Mouse (Mus musculus) left cerebral cortex, postnatal 36 days (tissue): Measurements from ENCODE around the gene Il15ra. TPM values are rescaled to one million over a fixed set of nuclear protein-coding genes. Genes with fewer than 3 reads are reported as not detected.
A peak's percentile ranks its signal among the peaks of the same experiment; 100 is the strongest.

Experiments used
- DNase-seq, 2 experiments: peaks; one replicate each; pipeline ENCODE4 v3.0.0; 2021 to 2022; ENCODE audit warnings: low spot score in 2 of 2, mixed read lengths in 1 of 2
- intact Hi-C: fragments of 180-260 bp; cut with DNase I; formaldehyde crosslinking; loops from one replicate; pipeline ENCODE4 v1.15.1; 2025
- total RNA-seq, 2 experiments: library from RNA; stranded (reverse); gene quantifications; 2 replicates each; pipeline ENCODE4 v1.2.3; 2021

The Il15ra gene
- 1 to 10 TPM; 4.7 to 9.4 TPM for total RNA-seq

- intact Hi-C loops, result no loop called here
- DNase-seq, result peak; percentile 56 to 72
Observed at GRCm38 (mm10) chr2:11705201-11706025, at the start of gene Il15ra. Gene Il15ra, plus strand, starts transcription at chr2:11705290.

GRCm38 (mm10) chr2:11657581-11657980, 47.5 kb upstream of the Il15ra start:
- intact Hi-C loops, result no loop called here
- no peak for DNase-seq

- intact Hi-C loops, result no loop called here
- DNase-seq, result peak in 1 of 2 experiments; percentile 10
Observed at GRCm38 (mm10) chr2:11659263-11659662, 45.8 kb upstream of the Il15ra start.

GRCm38 (mm10) chr2:11662143-11662906, 42.8 kb upstream of the Il15ra start:
- DNase-seq, result no peak
- intact Hi-C loops, result loop anchor here (5.0 kb wide), 1 partner anchor 60 kb away; the partner anchor contains the start of gene Rbm17

- intact Hi-C loops, result loop anchor here (5.0 kb wide), 1 partner anchor 61 kb away; the partner anchor contains the start of gene Rbm17
Observed at GRCm38 (mm10) chr2:11662907-11663230, 42.2 kb upstream of the Il15ra start.

GRCm38 (mm10) chr2:11663961-11664360, 41.1 kb upstream of the Il15ra start:
- intact Hi-C loops, result loop anchor here (5.0 kb wide), 1 partner anchor 62 kb away; the partner anchor contains the start of gene Rbm17
- peak; percentile 73 to 81 for DNase-seq

More at GRCm38 (mm10) chr2:11662907-11663230, 42.2 kb upstream of the Il15ra start:
- DNase-seq, result no peak

GRCm38 (mm10) chr2:11664367-11664766, 40.7 kb upstream of the Il15ra start:
- intact Hi-C loops, result loop anchor here (5.0 kb wide), 1 partner anchor 62 kb away; the partner anchor contains the start of gene Rbm17
- peak in 1 of 2 experiments; percentile 19 for DNase-seq

GRCm38 (mm10) chr2:11664806-11665205, 40.3 kb upstream of the Il15ra start:
- intact Hi-C loops, result loop anchor here (5.0 kb wide), 1 partner anchor 63 kb away; the partner anchor contains the start of gene Rbm17
- no peak for DNase-seq

GRCm38 (mm10) chr2:11665326-11665725, 39.8 kb upstream of the Il15ra start:
- intact Hi-C loops, result no loop called here
- no peak for DNase-seq

- intact Hi-C loops, result no loop called here
Observed at GRCm38 (mm10) chr2:11672144-11672543, 32.9 kb upstream of the Il15ra start.

GRCm38 (mm10) chr2:11679626-11680025, 25.5 kb upstream of the Il15ra start:
- intact Hi-C loops, result no loop called here
- DNase-seq, result no peak

More at GRCm38 (mm10) chr2:11672144-11672543, 32.9 kb upstream of the Il15ra start:
- DNase-seq, result no peak

- intact Hi-C loops, result no loop called here
- DNase-seq, result no peak
Observed at GRCm38 (mm10) chr2:11682712-11683111, 22.4 kb upstream of the Il15ra start.

- DNase-seq, result no peak
- intact Hi-C loops, result loop anchor here (5.0 kb wide), 1 partner anchor 84 kb away; the partner anchor contains the start of gene Rbm17
Observed at GRCm38 (mm10) chr2:11686512-11686911, 18.6 kb upstream of the Il15ra start.

GRCm38 (mm10) chr2:11687436-11687835, 17.7 kb upstream of the Il15ra start:
- no peak for DNase-seq
- intact Hi-C loops, result loop anchor here (5.0 kb wide), 1 partner anchor 85 kb away; the partner anchor contains the start of gene Rbm17

- DNase-seq, result no peak
- intact Hi-C loops, result no loop called here
Observed at GRCm38 (mm10) chr2:11690201-11690890, 14.7 kb upstream of the Il15ra start.

- intact Hi-C loops, result no loop called here
- no peak for DNase-seq
Observed at GRCm38 (mm10) chr2:11693352-11693751, 11.7 kb upstream of the Il15ra start.

- intact Hi-C loops, result no loop called here
- DNase-seq, result no peak
Observed at GRCm38 (mm10) chr2:11694104-11694503, 11.0 kb upstream of the Il15ra start.

GRCm38 (mm10) chr2:11695867-11696266, 9.2 kb upstream of the Il15ra start:
- intact Hi-C loops, result no loop called here
- no peak for DNase-seq

GRCm38 (mm10) chr2:11698994-11699393, 6.1 kb upstream of the Il15ra start:
- no peak for DNase-seq
- intact Hi-C loops, result no loop called here

GRCm38 (mm10) chr2:11699905-11700304, 5.2 kb upstream of the Il15ra start:
- no peak for DNase-seq
- intact Hi-C loops, result no loop called here
